7 mouse cellular contexts compared by ENCODE assay signal in the genomic region with DNA sequence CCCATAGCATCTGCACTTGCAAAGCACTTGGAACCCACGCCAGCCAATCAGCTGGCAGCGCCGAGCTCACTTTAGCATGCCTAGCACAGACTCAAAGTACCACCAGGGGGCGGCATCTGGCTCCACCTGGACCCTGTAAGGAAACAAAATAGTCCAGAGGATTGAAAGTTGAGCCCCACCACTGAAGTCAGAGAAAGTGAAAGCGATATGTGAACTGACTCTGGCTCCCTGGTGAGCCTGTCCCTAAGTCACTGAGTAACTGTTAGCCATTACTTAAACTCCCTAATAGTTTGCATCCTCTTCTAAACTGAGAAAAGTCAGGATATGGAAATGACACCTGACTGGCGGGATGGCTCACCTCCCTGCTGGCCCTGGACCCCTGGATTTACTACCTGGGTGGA. TPM values are rescaled to one million over a fixed set of nuclear protein-coding genes. Genes with fewer than 3 reads are reported as not detected.
DNase-seq lines count a peak whose midpoint lies in the region; ATAC-seq and TF ChIP-seq lines count a peak whose summit lies in the region.

No protein-coding gene starts in this region.

- peak; percentile 89; the same call in 1 of the 2 replicates for TF ChIP-seq CTCF in small intestine, adult 2 months (IDR thresholded peaks at IDR 0.05; ENCODE audit: extremely low read depth, insufficient read length, insufficient replicate concordance, low read depth, low read length)

- DNase-seq in adrenal gland, adult 2 months: peak; percentile 93
- DNase-seq in embryo, embryonic 11.5 days (ENCODE audit: low read depth, low spot score): peak; percentile 89
- DNase-seq in gastrocnemius, postnatal 4 days (ENCODE audit: low spot score in 2 of 2): peak; percentile 90 to 97
- peak; percentile 97 for DNase-seq in left cerebral cortex, postnatal 4 days

- H3K36me3 ChIP-seq in intestine, embryonic 16.5 days (ENCODE audit: control insufficient read depth, insufficient read depth, low read length): no peaks in the 10 kb centered on the region
- no peaks in the 10 kb centered on the region for H3K36me3 ChIP-seq in midbrain, embryonic 12.5 days
- no peaks in the 10 kb centered on the region for H3K36me3 ChIP-seq in small intestine, adult 2 months (ENCODE audit: control insufficient read depth, insufficient read depth, low read length)

- intact Hi-C loops in left cerebral cortex, postnatal 4 days (cut with DNase I): no loop called here

- WGBS in intestine, embryonic 16.5 days: 5% methylated on average over 6 of the region's 6 CpGs
- 9% methylated on average over 6 of the region's 6 CpGs for WGBS in midbrain, embryonic 12.5 days
- WGBS in small intestine, adult 2 months: 2% methylated on average over 6 of the region's 6 CpGs

- no peaks in the 10 kb centered on the region for H3K27me3 ChIP-seq in intestine, embryonic 16.5 days (replicated peaks; ENCODE audit: control insufficient read depth, insufficient read depth, low read length)
- no peaks in the 10 kb centered on the region for H3K27me3 ChIP-seq in midbrain, embryonic 12.5 days
- no peaks in the 10 kb centered on the region for H3K27me3 ChIP-seq in small intestine, adult 2 months (ENCODE audit: control insufficient read depth, insufficient read depth, low read length)

- H3K9me3 ChIP-seq in intestine, embryonic 16.5 days (ENCODE audit: control insufficient read depth, low read length): no peaks in the 10 kb centered on the region
- no peaks in the 10 kb centered on the region for H3K9me3 ChIP-seq in midbrain, embryonic 12.5 days

- peak overlapping the region; percentile 63 for H3K9ac ChIP-seq in intestine, embryonic 16.5 days (ENCODE audit: low read depth, low read length)
- no peak overlapping the region for H3K9ac ChIP-seq in midbrain, embryonic 12.5 days (replicated peaks)

- peaks cover 8% of the 10 kb centered on the region for H3K4me1 ChIP-seq in intestine, embryonic 16.5 days (ENCODE audit: control insufficient read depth, insufficient read depth, low read length)
- peaks cover 11% of the 10 kb centered on the region for H3K4me1 ChIP-seq in midbrain, embryonic 12.5 days
- peaks cover 10% of the 10 kb centered on the region; the same call in 1 of the 2 replicates for H3K4me1 ChIP-seq in small intestine, adult 2 months (ENCODE audit: control insufficient read depth, insufficient read depth, insufficient read length, low read length)

- H3K4me2 ChIP-seq in intestine, embryonic 16.5 days (ENCODE audit: low read depth, low read length): peak overlapping the region; percentile 77
- peak overlapping the region; percentile 50 for H3K4me2 ChIP-seq in midbrain, embryonic 12.5 days (replicated peaks)

- no peak for TF ChIP-seq POLR2A in small intestine, adult 2 months (IDR thresholded peaks at IDR 0.05; ENCODE audit: low read depth, low read length)

- no peak overlapping the region for H3K27ac ChIP-seq in intestine, embryonic 16.5 days (ENCODE audit: low read length)
- H3K27ac ChIP-seq in midbrain, embryonic 12.5 days (replicated peaks): no peak overlapping the region
- H3K27ac ChIP-seq in small intestine, adult 2 months (ENCODE audit: insufficient read depth, low read depth, low read length): peak overlapping the region; percentile 54

- ATAC-seq in intestine, embryonic 16.5 days: peak; percentile 96
- ATAC-seq in midbrain, embryonic 12.5 days (ENCODE audit: low FRiP score, low read depth): peak; percentile 94

- H3K4me3 ChIP-seq in intestine, embryonic 16.5 days (ENCODE audit: low read length): peak overlapping the region; percentile 52
- peak overlapping the region; percentile 15 for H3K4me3 ChIP-seq in midbrain, embryonic 12.5 days
- H3K4me3 ChIP-seq in small intestine, adult 2 months (ENCODE audit: low read depth, low read length): peak overlapping the region; percentile 62

RNA-seq across cellular contexts. Expression of a gene that starts 31.2 kb away (rescaled TPM):
- total RNA-seq in adrenal gland, adult 2 months (2021): 10 to 100 TPM; 59.8 to 61.8 TPM
- polyA plus RNA-seq in adrenal gland, adult 2 months (2012; rRNA removed): 21.7 and 23.2 TPM in 2 replicates
- total RNA-seq in gastrocnemius, postnatal 4 days (2021): 10 to 100 TPM; 47.3 to 54.5 TPM
- 36.1 and 39.6 TPM in 2 replicates for polyA plus RNA-seq in intestine, embryonic 16.5 days (2015; fragmentation: Nextera tagmentation; extraction: Ambion mirVana)
- 10 to 100 TPM; 48.8 to 50.5 TPM for total RNA-seq in left cerebral cortex, postnatal 4 days (2021)
- polyA plus RNA-seq in midbrain, embryonic 12.5 days (2016; fragmentation: Nextera tagmentation; extraction: Ambion mirVana): 18.1 and 20.2 TPM in 2 replicates
- polyA plus RNA-seq in small intestine, adult 2 months (2012; rRNA removed): 38.5 and 60.3 TPM in 2 replicates

RNA-seq across cellular contexts. Expression of a gene that starts 33.5 kb away (rescaled TPM):
- 1 to 10 TPM; 4.3 to 6.0 TPM for total RNA-seq in adrenal gland, adult 2 months (2021)
- 2.5 and 2.8 TPM in 2 replicates for polyA plus RNA-seq in adrenal gland, adult 2 months (2012; rRNA removed)
- total RNA-seq in gastrocnemius, postnatal 4 days (2021): 1 to 10 TPM; 1.8 to 1.9 TPM
- polyA plus RNA-seq in intestine, embryonic 16.5 days (2015; fragmentation: Nextera tagmentation; extraction: Ambion mirVana): 3.5 and 3.8 TPM in 2 replicates
- total RNA-seq in left cerebral cortex, postnatal 4 days (2021): 10 to 100 TPM; 37.0 to 37.7 TPM
- polyA plus RNA-seq in midbrain, embryonic 12.5 days (2016; fragmentation: Nextera tagmentation; extraction: Ambion mirVana): 3.8 and 4.3 TPM in 2 replicates
- polyA plus RNA-seq in small intestine, adult 2 months (2012; rRNA removed): 1.9 and 2.9 TPM in 2 replicates
